Mouse (Mus musculus) MEL (cell line): ENCODE measurements around the gene Syt1. TPM values are rescaled to one million over a fixed set of nuclear protein-coding genes. Genes with fewer than 3 reads are reported as not detected.

Experiments used
- DNase-seq: peaks from one replicate; pipeline ENCODE4 v3.0.0; 2011; ENCODE audit warnings: low read depth, low spot score
- H3K27ac ChIP-seq: 2 replicates; pipeline ENCODE4 v1.5.1; 2012; ENCODE audit warnings: low read depth, mild to moderate bottlenecking, control low read depth, low read length, moderate library complexity; ENCODE audit not compliant: control insufficient read depth
- H3K27me3 ChIP-seq, 2 experiments: fragments of 150-350 bp in 1 of 2; sonication (generic) in 1 of 2; 2 replicates each; pipeline ENCODE4 v1.6.1; 2012; ENCODE audit warnings: low read length in 2 of 2, mild to moderate bottlenecking in 2 of 2, improper control_type of control experiment in 1 of 2, moderate library complexity in 1 of 2; ENCODE audit not compliant: insufficient read depth in 2 of 2, control insufficient read depth in 1 of 2
- H3K36me3 ChIP-seq, 2 experiments: 2 replicates each; pipeline ENCODE4 v1.6.1; 2012 to 2014; ENCODE audit warnings: low read length in 2 of 2, improper control_type of control experiment in 1 of 2, inconsistent platforms in 1 of 2, mild to moderate bottlenecking in 1 of 2; ENCODE audit not compliant: insufficient read depth in 2 of 2, control insufficient read depth in 1 of 2
- H3K4me1 ChIP-seq, 2 experiments: fragments of 150-350 bp in 1 of 2; sonication (generic) in 1 of 2; 2 replicates each; pipeline ENCODE4 v1.6.1; 2012; ENCODE audit warnings: low read length in 2 of 2, improper control_type of control experiment in 1 of 2, mild to moderate bottlenecking in 1 of 2; ENCODE audit not compliant: insufficient read depth in 2 of 2, control insufficient read depth in 1 of 2
- H3K4me3 ChIP-seq, 2 experiments: fragments of 150-350 bp in 1 of 2; sonication (generic) in 1 of 2; 2 replicates each; pipeline ENCODE4 v1.5.1; 2012; ENCODE audit warnings: low read depth in 2 of 2, low read length in 2 of 2, mild to moderate bottlenecking in 2 of 2, moderate library complexity in 2 of 2, control low read depth in 1 of 2, improper control_type of control experiment in 1 of 2; ENCODE audit not compliant: control insufficient read depth in 1 of 2, insufficient read depth in 1 of 2
- H3K79me2 ChIP-seq: 2 replicates; pipeline ENCODE4 v1.6.1; 2012; ENCODE audit warnings: mild to moderate bottlenecking, low read length, moderate library complexity; ENCODE audit not compliant: control insufficient read depth, poor library complexity, insufficient read depth
- H3K9ac ChIP-seq: 2 replicates; pipeline ENCODE4 v1.6.1; 2012; ENCODE audit warnings: low read depth, mild to moderate bottlenecking, control low read depth, low read length, moderate library complexity; ENCODE audit not compliant: control insufficient read depth, poor library complexity, severe bottlenecking
- H3K9me3 ChIP-seq: fragments of 150-350 bp; sonication (generic); replicated peaks from 2 replicates; pipeline ENCODE4 v1.6.1; 2012; ENCODE audit warnings: mild to moderate bottlenecking, low read length, improper control_type of control experiment, moderate library complexity; ENCODE audit not compliant: insufficient read depth
- BHLHE40 ChIP-seq: IDR thresholded peaks from 2 replicates; pipeline ENCODE4 v1.6.1; 2012; ENCODE audit warnings: low read depth, mild to moderate bottlenecking, inconsistent platforms, low read length, improper control_type of control experiment, borderline replicate concordance
- CHD1 ChIP-seq: IDR thresholded peaks from 2 replicates; pipeline ENCODE4 v1.6.1; 2012; ENCODE audit warnings: low read depth, mild to moderate bottlenecking, inconsistent platforms, low read length, improper control_type of control experiment
- CHD2 ChIP-seq: IDR thresholded peaks from 2 replicates; pipeline ENCODE4 v1.6.1; 2011; ENCODE audit warnings: low read length, improper control_type of control experiment
- ELF1 ChIP-seq: IDR thresholded peaks from 2 replicates; pipeline ENCODE4 v1.6.1; 2014; ENCODE audit warnings: low read depth, mild to moderate bottlenecking, inconsistent platforms, low read length, improper control_type of control experiment, moderate library complexity
- EP300 ChIP-seq, 2 experiments: IDR thresholded peaks; 2 replicates each; pipeline ENCODE4 v1.6.1; 2011; ENCODE audit warnings: improper control_type of control experiment in 2 of 2, low read length in 2 of 2, low read depth in 1 of 2, mild to moderate bottlenecking in 1 of 2
- ETS1 ChIP-seq: IDR thresholded peaks from 2 replicates; pipeline ENCODE4 v1.6.1; 2012; ENCODE audit warnings: low read depth, mild to moderate bottlenecking, inconsistent platforms, low read length, improper control_type of control experiment, moderate library complexity
- GABPA ChIP-seq: IDR thresholded peaks from 2 replicates; pipeline ENCODE4 v1.6.1; 2012; ENCODE audit warnings: low read depth, mild to moderate bottlenecking, inconsistent platforms, low read length, improper control_type of control experiment, moderate library complexity
- GATA1 ChIP-seq: IDR thresholded peaks from 2 replicates; pipeline ENCODE4 v1.6.1; 2011; ENCODE audit warnings: low read depth, low read length, improper control_type of control experiment
- HCFC1 ChIP-seq: IDR thresholded peaks from 2 replicates; pipeline ENCODE4 v1.6.1; 2012; ENCODE audit warnings: low read depth, mild to moderate bottlenecking, inconsistent platforms, low read length, improper control_type of control experiment, moderate library complexity
- JUND ChIP-seq: IDR thresholded peaks from 2 replicates; pipeline ENCODE4 v1.6.1; 2011; ENCODE audit warnings: low read depth, mild to moderate bottlenecking, improper control_type of control experiment, low read length
- MAFK ChIP-seq: IDR thresholded peaks from 2 replicates; pipeline ENCODE4 v1.6.1; 2011; ENCODE audit warnings: low read depth, mild to moderate bottlenecking, low read length, improper control_type of control experiment, borderline replicate concordance
- MAX ChIP-seq: IDR thresholded peaks from 2 replicates; pipeline ENCODE4 v1.6.1; 2011; ENCODE audit warnings: low read length, improper control_type of control experiment
- MAZ ChIP-seq: IDR thresholded peaks from 2 replicates; pipeline ENCODE4 v1.6.1; 2012; ENCODE audit warnings: low read depth, mild to moderate bottlenecking, inconsistent platforms, low read length, improper control_type of control experiment
- MXI1 ChIP-seq: IDR thresholded peaks from 2 replicates; pipeline ENCODE4 v1.6.1; 2011; ENCODE audit warnings: mild to moderate bottlenecking, low read depth, low read length, improper control_type of control experiment
- MYB ChIP-seq: IDR thresholded peaks from 2 replicates; pipeline ENCODE4 v1.6.1; 2011; ENCODE audit warnings: mild to moderate bottlenecking, low read depth, low read length, improper control_type of control experiment
- MYC ChIP-seq: IDR thresholded peaks from 2 replicates; pipeline ENCODE4 v1.6.1; 2011; ENCODE audit warnings: low read depth, mild to moderate bottlenecking, low read length, improper control_type of control experiment, moderate library complexity
- NELFE ChIP-seq: IDR thresholded peaks from 2 replicates; pipeline ENCODE4 v1.6.1; 2011; ENCODE audit warnings: low read depth, low read length, improper control_type of control experiment
- NRF1 ChIP-seq: IDR thresholded peaks from 2 replicates; pipeline ENCODE4 v1.6.1; 2014; ENCODE audit warnings: low read depth, mild to moderate bottlenecking, inconsistent platforms, low read length, improper control_type of control experiment, moderate library complexity; ENCODE audit not compliant: poor library complexity, insufficient read depth, severe bottlenecking
- POLR2A ChIP-seq, 2 experiments: IDR thresholded peaks; 2 replicates each; pipeline ENCODE4 v1.6.1; 2011 to 2012; ENCODE audit warnings: low read length in 2 of 2, mild to moderate bottlenecking in 2 of 2, control low read depth in 1 of 2, improper control_type of control experiment in 1 of 2, low read depth in 1 of 2, moderate library complexity in 1 of 2; ENCODE audit not compliant: control insufficient read depth in 1 of 2, insufficient read depth in 1 of 2, poor library complexity in 1 of 2
- POLR2AphosphoS5 ChIP-seq: IDR thresholded peaks from 2 replicates; pipeline ENCODE4 v1.6.1; 2012; ENCODE audit warnings: low read depth, borderline replicate concordance, mild to moderate bottlenecking, inconsistent platforms, low read length, moderate library complexity, mixed read lengths
- SMC3 ChIP-seq: IDR thresholded peaks from 2 replicates; pipeline ENCODE4 v1.6.1; 2011; ENCODE audit warnings: low read depth, low read length, improper control_type of control experiment
- TBP ChIP-seq: IDR thresholded peaks from 2 replicates; pipeline ENCODE4 v1.8.0; 2011; ENCODE audit warnings: low read depth, low read length, improper control_type of control experiment
- TCF12 ChIP-seq: IDR thresholded peaks from 2 replicates; pipeline ENCODE4 v1.6.1; 2014; ENCODE audit warnings: low read depth, mild to moderate bottlenecking, inconsistent platforms, low read length, improper control_type of control experiment, moderate library complexity
- UBTF ChIP-seq: IDR thresholded peaks from 2 replicates; pipeline ENCODE4 v1.6.1; 2012; ENCODE audit warnings: low read depth, mild to moderate bottlenecking, inconsistent platforms, low read length, improper control_type of control experiment, moderate library complexity, borderline replicate concordance; ENCODE audit not compliant: insufficient read depth
- USF2 ChIP-seq, 2 experiments: IDR thresholded peaks; 2 replicates each; pipeline ENCODE4 v1.6.1; 2011 to 2012; ENCODE audit warnings: improper control_type of control experiment in 2 of 2, low read length in 2 of 2, borderline replicate concordance in 1 of 2, inconsistent platforms in 1 of 2, low read depth in 1 of 2, mild to moderate bottlenecking in 1 of 2; ENCODE audit not compliant: insufficient read depth in 1 of 2
- ZC3H11A ChIP-seq: IDR thresholded peaks from 2 replicates; pipeline ENCODE4 v1.6.1; 2012; ENCODE audit warnings: low read depth, mild to moderate bottlenecking, inconsistent platforms, low read length, improper control_type of control experiment
- ZKSCAN1 ChIP-seq: IDR thresholded peaks from 2 replicates; pipeline ENCODE4 v1.6.1; 2012; ENCODE audit warnings: low read depth, mild to moderate bottlenecking, inconsistent platforms, low read length, improper control_type of control experiment, moderate library complexity
- ZMIZ1 ChIP-seq: IDR thresholded peaks from 2 replicates; pipeline ENCODE4 v1.6.1; 2012; ENCODE audit warnings: low read depth, mild to moderate bottlenecking, inconsistent platforms, low read length, improper control_type of control experiment, moderate library complexity
- polyA plus RNA-seq, 2 experiments: library from polyadenylated mRNA; stranded (reverse) in 1 of 2; unstranded in 1 of 2; fragments of >175 nt in 1 of 2; fragments of >200 nt in 1 of 2; gene quantifications; 2 replicates each; pipeline versions ENCODE4 v1.2.1 to v1.2.4; 2012; ENCODE audit warnings: low replicate concordance in 2 of 2, low read depth in 1 of 2; ENCODE audit not compliant: insufficient read length in 2 of 2, insufficient read depth in 1 of 2, missing spikeins in 1 of 2
- total RNA-seq: library from RNA; depleted of rRNA; stranded (reverse); fragments of 300-350 nt; gene quantifications from 2 replicates; pipeline ENCODE4 v1.2.3, GENCODE M21; 2012

Gene Syt1
- total and polyA plus RNA-seq, 3 experiments: not detected

- no peak for DNase-seq
- no peak for TF ChIP-seq CHD2
- no peak for TF ChIP-seq GATA1
- no peak for TF ChIP-seq UBTF
- TF ChIP-seq ZMIZ1: no peak
- TF ChIP-seq MAFK: no peak
- no peak for TF ChIP-seq MYB
- no peak for TF ChIP-seq CHD1
- TF ChIP-seq POLR2A (IDR thresholded peaks at IDR 0.05; ENCODE audit: control insufficient read depth in 1 of 2, insufficient read depth in 1 of 2, low read depth in 1 of 2, low read length in 2 of 2, poor library complexity in 1 of 2): no peak
- no peak for TF ChIP-seq MXI1
These were observed 333.7 kb downstream of the Syt1 start for GRCm38 (mm10) chr10:108677053-108677452.

GRCm38 (mm10) chr10:108668944-108669343, 341.8 kb downstream of the Syt1 start:
- no peaks in the 10 kb centered on the region for H3K9me3 ChIP-seq

More at GRCm38 (mm10) chr10:108677053-108677452, 333.7 kb downstream of the Syt1 start:
- no peak overlapping the region for H3K9ac ChIP-seq
- H3K4me1 ChIP-seq: no peaks in the 10 kb centered on the region
- no peaks in the 10 kb centered on the region for H3K27me3 ChIP-seq
- no peaks in the 10 kb centered on the region for H3K36me3 ChIP-seq
- H3K9me3 ChIP-seq: no peaks in the 10 kb centered on the region
- H3K4me3 ChIP-seq: no peak overlapping the region
- no peak overlapping the region for H3K27ac ChIP-seq
- H3K79me2 ChIP-seq: no peaks in the 10 kb centered on the region

GRCm38 (mm10) chr10:108660295-108660694, 350.5 kb downstream of the Syt1 start:
- no peak for DNase-seq
- H3K36me3 ChIP-seq: no peaks in the 10 kb centered on the region
- no peak for TF ChIP-seq ZKSCAN1
- no peak for TF ChIP-seq CHD1
- no peak for TF ChIP-seq ZMIZ1
- no peak for TF ChIP-seq GABPA
- TF ChIP-seq CHD2: no peak
- TF ChIP-seq MAFK: no peak
- TF ChIP-seq GATA1: no peak
- no peak for TF ChIP-seq MAX
- TF ChIP-seq BHLHE40: no peak
- no peak for TF ChIP-seq TCF12
- no peak for TF ChIP-seq NRF1
- TF ChIP-seq MYB: no peak
- no peak for TF ChIP-seq ETS1
- no peak for TF ChIP-seq POLR2A (IDR thresholded peaks at IDR 0.05; ENCODE audit: control insufficient read depth in 1 of 2, insufficient read depth in 1 of 2, low read depth in 1 of 2, low read length in 2 of 2, poor library complexity in 1 of 2)
- no peak for TF ChIP-seq JUND
- no peak for TF ChIP-seq USF2 (IDR thresholded peaks at IDR 0.05; ENCODE audit: borderline replicate concordance in 1 of 2, insufficient read depth in 1 of 2, low read depth in 1 of 2, low read length in 2 of 2)
- TF ChIP-seq, all 39 proteins: peak for 0
- H3K27me3 ChIP-seq: no peaks in the 10 kb centered on the region
- H3K4me3 ChIP-seq: no peak overlapping the region
- H3K9ac ChIP-seq: no peak overlapping the region
- no peaks in the 10 kb centered on the region for H3K79me2 ChIP-seq
- no peaks in the 10 kb centered on the region for H3K9me3 ChIP-seq
- H3K27ac ChIP-seq: no peak overlapping the region
- no peaks in the 10 kb centered on the region for H3K4me1 ChIP-seq

More at GRCm38 (mm10) chr10:108668944-108669343, 341.8 kb downstream of the Syt1 start:
- TF ChIP-seq TBP (no peak), GABPA (no peak), SMC3 (no peak), HCFC1 (no peak), POLR2AphosphoS5 (no peak), ZC3H11A (no peak), MAZ (no peak), ELF1 (no peak), MYC (no peak), NELFE (no peak), EP300 (IDR thresholded peaks at IDR 0.05; ENCODE audit: low read depth in 1 of 2, low read length in 2 of 2) (no peak), CHD2 (no peak), UBTF (no peak), CHD1 (no peak)
- Histone ChIP-seq H3K4me1 (no peaks in the 10 kb centered on the region), H3K79me2 (no peaks in the 10 kb centered on the region), H3K36me3 (no peaks in the 10 kb centered on the region), H3K9ac (no peak overlapping the region), H3K27me3 (no peaks in the 10 kb centered on the region), H3K4me3 (no peak overlapping the region), H3K27ac (no peak overlapping the region)
- no peak for DNase-seq
